Mouse (Mus musculus) urinary bladder, postnatal 14 days (tissue): ENCODE measurements around the gene Dmc1.
A peak's percentile ranks its signal among the peaks of the same experiment; 100 is the strongest.

Experiments
- DNase-seq: peaks from one replicate; pipeline ENCODE4 v3.0.0; 2021; ENCODE audit warnings: low spot score

Gene Dmc1

GRCm38 (mm10) chr15:79562417-79562816 is 42.5 kb downstream of the Dmc1 start:
- no peak for DNase-seq

DNA sequence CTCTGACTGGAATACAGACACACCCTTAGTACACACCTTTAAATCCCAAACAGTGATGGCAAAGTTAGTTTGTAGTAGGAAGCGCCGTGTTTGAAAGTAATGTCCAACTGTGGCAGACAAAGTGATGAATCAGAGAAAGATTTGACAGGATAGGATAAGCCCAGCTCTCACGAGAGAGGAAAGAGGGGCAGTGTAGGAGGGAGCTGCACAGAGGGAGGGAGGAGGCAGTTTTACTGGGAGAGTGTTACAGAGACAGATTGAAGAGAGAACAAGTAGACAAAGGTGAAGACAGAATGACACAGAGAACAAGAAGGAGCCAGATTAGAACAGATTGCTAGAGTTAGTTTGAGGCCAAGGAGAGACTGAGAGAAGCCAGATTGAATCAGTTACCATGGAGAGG is 45.3 kb downstream of the Dmc1 start:
- DNase-seq: no peak

GRCm38 (mm10) chr15:79552566-79552965 is 52.3 kb downstream of the Dmc1 start:
- DNase-seq: no peak

DNA sequence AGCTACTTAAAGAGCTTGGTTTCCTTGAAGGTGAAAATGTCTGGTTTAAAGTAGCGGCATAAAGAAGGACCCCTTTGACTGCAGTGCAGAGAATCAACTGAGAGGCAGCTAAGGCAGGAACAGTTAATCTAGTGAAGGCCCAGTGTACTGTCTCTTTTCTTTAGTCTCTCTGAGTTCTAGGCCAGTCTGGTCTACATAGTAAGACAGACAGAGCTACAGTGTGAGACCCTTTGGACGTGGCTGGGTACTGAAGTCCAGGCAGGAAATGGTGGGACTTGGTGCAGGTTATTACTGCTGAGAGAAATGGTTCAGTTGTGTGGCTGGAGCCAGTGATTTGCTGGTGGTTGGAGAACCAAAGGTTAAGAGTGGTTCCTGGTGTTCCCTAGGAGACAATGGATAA is 56.7 kb downstream of the Dmc1 start:
- no peak for DNase-seq

DNA sequence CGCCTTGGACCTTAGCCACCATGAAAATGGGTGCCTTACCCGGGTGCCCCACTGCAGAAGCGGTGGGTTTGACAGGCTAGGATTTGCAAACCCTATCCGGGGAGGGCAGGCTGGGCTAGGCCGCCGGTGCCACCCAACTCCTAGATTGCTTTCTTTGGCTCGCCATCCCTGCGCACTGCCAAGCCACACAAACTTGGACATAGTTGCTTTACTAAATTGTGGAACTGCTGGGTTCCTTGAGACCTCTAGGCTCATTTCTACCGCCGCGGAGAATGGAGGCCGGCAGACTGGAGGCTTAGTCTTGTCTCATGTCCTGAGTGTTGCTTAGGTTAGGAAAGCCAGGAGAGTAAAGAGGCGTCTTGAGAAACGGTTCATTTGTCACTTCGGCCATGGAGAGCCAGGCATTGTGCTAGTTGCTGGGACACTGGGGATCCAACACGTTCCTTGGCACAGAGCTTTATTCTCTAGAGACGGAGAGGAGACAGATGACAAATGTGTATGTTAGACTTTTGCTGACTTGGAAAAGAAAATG is 57.6 kb downstream of the Dmc1 start:
- no peak for DNase-seq

DNA sequence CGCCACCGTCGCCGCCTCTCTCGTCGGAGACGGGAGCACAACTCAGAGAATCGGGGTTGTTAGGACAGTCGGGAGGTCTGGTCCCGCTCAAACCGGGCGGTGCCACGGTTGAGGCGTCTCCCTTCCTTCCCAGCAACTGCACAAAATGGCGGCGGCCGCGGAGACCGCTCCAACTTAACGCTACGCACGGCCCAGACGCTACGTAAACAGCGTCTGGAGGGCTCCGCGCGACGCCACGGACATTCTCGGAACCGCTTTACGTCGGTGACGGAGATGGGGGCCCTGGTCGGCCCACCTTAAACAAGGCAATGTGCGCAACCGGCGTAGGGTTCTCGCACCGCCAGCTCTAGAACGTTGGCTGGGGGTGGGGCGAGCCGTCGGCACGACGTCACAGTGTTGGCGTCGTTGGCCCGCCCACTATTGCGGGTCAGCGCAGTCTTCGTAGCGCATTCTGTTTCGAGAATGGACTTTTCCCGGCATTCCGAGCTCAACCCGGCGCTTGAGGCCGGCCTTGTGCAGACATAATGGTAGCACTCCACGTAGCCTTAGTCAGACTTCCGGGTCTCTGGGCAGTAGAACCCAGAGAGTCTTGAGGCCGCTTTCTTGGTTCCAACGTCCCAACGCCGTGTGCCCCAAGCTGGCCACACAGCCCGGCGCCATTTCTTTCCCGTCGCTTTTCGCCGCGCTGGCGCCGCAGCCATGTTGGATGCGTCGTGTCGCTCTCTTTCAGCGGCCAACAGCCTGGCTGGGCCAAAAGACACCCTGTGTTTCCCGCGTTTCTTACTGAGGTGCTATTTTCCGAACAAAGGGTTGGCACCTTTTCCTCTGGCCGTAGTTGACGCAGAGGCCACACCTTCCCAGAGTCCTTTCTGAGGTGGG is 58.3 kb downstream of the Dmc1 start, which contains the start of gene Ddx17:
Ddx17 (minus strand) TSS at position 332 of the 879 bp plus-strand sequence.
- peak; percentile 98 for DNase-seq

GRCm38 (mm10) chr15:79545921-79546399 is 58.9 kb downstream of the Dmc1 start:
- DNase-seq: peak; percentile 76

DNA sequence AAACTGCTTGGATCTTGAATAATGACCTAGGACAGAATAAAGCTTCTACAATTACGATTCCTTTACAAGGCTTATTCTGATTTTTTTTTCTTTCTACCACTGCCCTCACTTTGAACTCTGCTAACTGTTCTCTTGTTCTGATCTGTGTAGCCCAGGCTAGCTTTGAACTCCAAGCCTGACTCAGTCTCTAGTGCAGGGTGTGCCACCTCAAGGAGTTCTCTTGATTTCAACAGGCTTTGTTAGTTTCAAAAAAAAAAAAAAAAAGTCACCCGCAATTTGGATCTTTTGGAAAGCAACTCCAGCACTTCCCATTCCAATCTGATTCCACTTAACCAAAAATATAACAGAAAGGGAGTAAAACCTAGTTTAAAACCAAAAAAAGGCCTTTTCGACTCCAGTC is 59.4 kb downstream of the Dmc1 start:
- DNase-seq: no peak

DNA sequence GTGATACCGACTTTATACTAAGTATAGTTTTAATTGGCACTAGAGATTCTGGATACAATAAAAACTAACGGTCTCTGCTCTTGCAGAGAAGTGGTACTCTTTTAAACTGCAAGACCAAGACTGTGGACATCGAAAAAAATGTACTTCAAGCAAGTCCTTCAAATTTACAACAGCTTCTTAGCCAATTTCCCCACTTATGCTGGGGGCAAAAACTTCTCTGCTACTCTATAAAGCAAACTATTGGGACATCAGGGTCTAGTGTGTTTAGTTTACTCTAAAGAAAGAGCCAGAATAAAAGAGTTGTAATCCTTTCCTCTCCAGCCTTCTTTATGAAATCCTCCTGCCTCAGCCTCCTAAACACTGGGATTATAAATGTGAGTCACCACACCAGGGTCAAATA is 60.9 kb downstream of the Dmc1 start:
- DNase-seq: no peak

DNA sequence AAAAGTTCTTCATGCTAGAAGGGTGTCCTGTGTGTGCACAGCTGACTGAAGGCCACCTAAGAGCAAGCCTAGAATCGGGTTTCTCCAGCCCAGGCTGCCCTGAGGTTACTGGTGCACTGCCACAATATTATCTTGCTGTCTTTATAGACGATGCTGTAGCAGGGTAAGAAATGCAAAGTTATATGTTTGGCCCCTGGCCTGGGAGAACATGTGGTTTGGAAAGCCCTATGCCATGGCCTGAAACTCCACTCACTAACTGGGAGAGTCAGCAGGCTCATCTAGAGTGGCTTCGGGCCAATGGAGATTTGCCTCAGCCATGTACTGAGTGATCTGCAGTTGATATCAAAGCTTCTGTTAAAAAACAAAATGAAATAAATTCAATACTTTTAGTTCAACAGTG is 71.1 kb downstream of the Dmc1 start:
- DNase-seq: no peak

- no peak for DNase-seq
Measured at GRCm38 (mm10) chr15:79529935-79530334, 75.0 kb downstream of the Dmc1 start.

DNA sequence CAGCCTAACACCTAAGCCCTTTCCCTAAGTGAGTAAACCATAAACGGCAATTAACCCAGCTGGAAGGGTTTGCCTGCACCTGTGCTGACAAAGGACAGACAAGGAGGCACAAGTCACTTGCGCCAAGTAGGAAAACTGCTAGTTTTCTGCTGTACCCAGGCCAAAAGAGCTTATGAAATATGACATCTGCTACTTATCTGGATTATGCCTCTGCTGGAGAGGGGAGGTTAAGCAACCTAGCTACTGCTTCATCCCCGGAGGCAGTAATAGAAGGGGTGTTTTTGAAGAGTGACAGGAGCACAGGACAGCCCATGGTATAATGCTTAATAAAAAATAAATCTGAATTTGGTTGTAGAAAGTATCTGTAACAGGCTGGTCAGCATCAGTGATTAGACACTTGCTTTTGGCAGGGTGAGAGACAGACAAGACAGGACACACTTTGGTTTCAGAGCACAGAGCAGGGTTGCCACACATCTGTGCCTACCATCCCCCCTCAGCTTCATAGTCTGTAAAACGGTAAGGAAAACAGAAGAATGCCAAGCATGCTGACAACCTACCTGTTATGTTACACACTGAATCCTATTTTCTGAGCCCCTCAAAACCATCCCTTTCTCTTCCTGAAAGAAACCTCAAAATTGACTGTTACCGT is 76.8 kb downstream of the Dmc1 start:
- no peak for DNase-seq

DNA sequence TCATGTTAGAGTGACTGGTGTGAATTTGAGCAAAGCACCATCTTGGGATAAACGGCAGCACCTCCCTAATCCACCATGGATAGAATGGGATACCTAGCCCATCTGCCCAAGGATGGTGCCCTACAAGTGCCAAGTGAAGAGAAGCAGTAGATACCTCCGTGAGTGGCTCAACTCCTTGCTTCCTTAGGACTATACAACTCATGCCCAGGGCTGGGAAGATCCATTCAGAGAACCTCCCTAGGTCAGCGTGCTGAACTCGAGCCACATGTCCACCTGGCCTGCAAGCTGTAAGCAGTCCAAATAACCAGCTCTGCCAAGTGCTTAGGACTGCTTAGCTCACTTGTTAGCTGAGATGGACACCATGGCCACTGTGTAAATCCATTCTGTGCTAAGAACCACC is 77.7 kb downstream of the Dmc1 start:
- DNase-seq: no peak

- DNase-seq: no peak
Measured at GRCm38 (mm10) chr15:79525979-79526768, 78.7 kb downstream of the Dmc1 start.

DNA sequence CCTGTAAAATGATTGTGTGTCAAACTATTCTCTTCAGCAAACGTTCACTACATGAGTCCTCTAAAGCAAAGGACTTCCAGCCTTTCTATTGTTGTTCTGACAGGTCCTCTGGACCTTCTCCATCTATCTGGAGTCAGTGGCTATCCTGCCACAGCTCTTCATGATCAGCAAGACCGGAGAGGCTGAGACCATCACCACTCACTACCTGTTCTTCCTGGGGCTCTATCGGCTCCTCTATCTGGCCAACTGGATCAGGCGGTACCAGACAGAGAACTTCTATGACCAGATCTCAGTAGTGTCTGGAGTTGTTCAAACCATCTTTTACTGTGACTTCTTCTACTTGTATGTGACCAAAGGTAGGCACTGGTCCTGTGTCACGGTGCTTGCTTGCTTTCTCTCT is 79.3 kb downstream of the Dmc1 start:
- DNase-seq: no peak

DNA sequence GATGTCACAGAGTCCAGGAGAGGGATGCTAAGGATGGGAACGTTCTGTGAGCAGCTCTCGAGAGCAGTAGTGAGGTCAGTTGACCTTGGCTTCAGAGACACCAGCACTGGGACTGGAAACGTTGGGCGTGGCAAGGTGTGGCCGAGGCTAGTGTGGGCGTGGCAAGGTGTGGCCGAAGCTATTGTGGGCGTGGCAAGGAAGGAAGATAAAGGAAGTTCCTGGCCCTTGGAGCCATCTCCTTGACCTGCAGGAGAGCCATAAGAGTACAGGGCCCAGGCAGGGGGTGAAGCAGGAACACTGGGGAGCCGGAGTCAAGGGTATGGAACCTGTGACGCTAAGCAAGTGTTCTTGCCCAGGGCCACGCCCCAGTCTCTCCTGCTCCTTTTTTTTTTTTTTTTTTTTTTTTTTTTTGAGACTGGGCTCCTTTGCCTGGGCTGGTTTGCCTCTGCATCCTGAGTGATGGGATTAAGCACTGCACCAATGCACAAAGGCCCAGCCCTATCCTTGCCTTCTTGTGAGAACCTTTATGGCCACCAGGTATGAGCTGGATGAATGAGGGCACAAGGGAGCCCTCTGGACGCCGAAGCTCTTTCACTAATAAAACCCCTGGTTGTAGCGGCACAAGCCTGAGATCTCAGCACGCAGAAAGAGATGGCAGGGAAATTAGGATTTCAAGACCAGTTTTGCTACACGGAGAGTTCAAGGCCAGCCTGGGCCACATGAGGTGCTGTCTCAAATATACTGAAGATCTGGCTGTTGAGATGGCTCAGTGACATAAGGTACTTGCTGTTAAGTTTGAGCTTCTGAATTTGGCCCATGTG is 85.3 kb downstream of the Dmc1 start:
- DNase-seq: no peak

- no peak for DNase-seq
Measured at GRCm38 (mm10) chr15:79518571-79518970, 86.3 kb downstream of the Dmc1 start.

GRCm38 (mm10) chr15:79517710-79518109 is 87.2 kb downstream of the Dmc1 start:
- no peak for DNase-seq

DNA sequence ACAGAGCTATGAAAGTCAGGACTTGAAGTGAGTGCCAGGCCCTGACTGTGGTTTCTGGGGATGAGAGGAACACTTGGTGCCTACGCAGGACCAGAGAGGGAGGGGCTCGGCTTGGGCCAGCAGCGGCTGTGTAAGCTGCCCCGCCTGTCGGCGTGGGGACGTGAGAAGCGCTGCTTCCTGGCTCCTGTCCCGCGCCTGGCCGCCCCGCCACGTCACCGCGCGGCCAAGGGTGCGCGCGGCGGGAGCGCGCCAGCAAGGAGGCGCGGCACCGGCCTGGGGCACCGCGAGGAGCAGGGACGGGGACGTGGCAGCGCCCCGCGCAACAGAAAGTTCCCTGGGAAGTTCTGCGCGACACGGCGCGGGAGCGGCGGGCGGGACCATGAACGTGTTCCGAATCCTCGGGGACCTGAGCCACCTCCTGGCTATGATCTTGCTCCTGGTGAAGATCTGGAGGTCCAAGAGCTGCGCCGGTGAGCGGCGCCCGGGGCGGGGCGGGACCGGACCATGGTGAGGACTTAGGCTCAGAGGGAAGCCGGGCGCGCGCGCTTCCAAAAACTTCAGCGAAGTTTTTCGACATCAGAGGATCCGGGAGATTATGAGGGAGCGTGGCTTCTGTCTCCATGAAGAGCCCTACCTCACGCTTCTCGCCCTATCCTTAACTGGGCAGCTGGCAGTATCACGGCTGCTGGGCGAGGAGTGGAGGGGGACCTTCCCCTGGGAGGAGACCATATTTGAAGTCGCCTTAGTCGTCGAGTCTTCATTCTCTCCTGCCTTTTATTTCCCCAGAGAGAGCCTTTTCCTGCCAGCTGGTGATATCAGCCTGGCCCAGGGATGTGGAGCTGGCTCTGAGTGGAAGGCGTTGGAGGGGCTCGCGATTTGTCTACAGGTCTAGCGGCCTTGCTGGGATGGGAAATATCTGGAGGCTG is 88.5 kb downstream of the Dmc1 start, which contains the start of gene Kdelr3:
Kdelr3 (plus strand) TSS at position 241 of the 926 bp plus-strand sequence.
- peak; percentile 85 for DNase-seq

GRCm38 (mm10) chr15:79513940-79514339 is 91.0 kb downstream of the Dmc1 start:
- no peak for DNase-seq
